Mouse (Mus musculus): Measurements from ENCODE around the gene Evx1.

Gene Evx1

DNA sequence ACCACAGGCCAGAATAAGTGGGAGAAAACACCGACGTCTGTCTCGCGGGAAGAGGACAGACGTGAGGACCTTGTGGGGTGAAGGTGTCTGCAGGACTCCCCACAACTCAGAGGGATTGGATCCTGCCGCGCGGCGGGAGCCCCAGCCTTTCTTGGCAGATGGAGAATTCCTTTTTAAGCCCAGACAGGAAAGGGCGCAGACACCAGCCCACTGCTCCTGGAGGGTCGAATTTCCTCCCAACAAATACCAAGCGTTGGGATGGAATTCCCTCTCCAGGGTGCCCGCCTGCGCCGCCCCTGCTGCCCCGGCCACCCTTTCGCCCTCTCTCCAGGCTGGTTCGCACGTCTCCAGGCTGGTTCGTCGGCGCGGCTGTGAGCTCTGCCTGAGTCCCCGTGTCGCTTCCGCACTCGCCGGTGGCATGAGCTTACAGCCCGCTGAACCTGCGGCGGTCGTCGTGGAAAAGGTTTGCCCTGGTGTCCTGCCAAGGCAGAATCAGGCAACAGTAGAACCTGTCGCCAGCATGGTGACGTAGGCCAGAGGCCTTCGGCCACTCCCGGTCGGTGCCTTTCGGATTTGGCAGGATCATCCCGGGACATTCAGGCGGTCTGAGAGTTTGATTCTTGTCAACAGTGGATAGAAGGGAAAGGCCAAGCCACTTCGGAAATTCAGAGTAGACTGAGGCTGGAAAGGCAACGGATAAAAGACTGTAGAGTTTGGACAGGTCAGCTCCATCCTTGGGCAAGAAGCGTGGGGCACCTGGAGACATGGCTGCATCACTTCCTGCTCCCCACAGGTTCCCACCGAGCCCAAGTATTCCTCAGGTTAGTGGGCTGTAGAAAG is 22.1 kb upstream of the Evx1 start:
- no peak for DNase-seq (ENCODE audit: low spot score in 2 of 2)

DNA sequence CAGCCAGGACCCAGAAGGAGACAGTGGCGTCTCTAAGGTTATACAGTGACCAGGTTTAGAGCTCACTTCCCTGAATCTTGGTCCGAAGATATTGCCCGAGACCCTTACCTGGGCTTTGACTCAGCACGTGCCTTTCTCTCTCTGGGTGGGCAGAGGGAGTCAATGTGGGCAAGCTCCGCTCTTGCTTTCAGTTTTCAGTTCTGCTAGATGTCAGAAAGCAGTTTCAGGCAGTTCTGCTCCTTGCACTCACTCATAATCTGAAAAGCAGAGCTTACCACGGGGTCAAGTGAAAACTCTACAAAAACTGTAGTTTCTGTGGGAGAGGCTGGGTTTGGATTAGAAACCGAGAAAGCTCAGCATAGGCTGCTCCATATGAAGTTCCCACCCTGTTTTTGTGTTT is 21.0 kb upstream of the Evx1 start:
- no peak for DNase-seq (ENCODE audit: low spot score in 2 of 2)

- DNase-seq (ENCODE audit: low spot score in 2 of 2): no peak
Measured at GRCm38 (mm10) chr6:52294616-52295015, 18.7 kb upstream of the Evx1 start.

GRCm38 (mm10) chr6:52298511-52298910 is 14.8 kb upstream of the Evx1 start:
- no peak for DNase-seq (ENCODE audit: low spot score in 2 of 2)

DNA sequence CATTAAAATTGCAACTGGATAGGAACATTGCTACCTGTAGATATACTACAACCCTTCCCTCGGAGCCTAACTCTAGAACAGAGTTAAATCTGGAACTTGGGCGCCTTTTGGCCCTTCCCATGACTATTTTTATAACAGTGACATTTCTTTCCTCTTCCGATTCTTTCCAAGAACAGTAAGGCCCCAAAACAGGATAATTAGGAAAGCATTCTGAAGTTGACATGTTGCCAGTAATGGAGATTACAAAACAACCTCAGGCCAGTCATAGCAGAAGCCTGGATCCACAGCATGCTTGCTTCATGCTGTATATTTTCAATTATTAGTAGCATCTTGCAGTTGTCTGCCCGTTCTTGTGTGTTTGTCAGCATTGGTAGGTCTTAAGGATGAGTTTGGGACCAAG is 12.5 kb upstream of the Evx1 start:
- no peak for DNase-seq (ENCODE audit: low spot score in 2 of 2)

DNA sequence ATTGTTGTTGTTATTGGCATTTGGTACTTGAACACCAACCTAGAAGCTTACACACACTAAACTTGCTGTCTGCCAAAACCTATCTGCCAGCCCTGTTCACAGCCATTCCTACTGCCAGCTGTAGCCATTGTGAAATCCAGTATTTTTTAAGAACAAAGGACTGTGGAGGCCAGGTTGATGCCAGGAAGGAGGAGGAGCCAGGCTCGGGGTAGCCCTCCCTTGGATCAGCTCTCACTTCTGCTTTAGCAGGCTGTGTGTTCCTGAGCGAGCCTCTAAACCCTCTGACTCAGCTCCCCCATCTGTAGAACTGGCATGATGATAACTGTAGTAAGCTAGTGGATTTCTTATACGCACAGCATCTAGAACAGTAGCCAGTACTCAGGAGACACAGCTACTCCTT is 9.9 kb upstream of the Evx1 start:
- no peak for DNase-seq (ENCODE audit: low spot score in 2 of 2)

GRCm38 (mm10) chr6:52305877-52306389 is 7.4 kb upstream of the Evx1 start:
- peak; percentile 57 to 64 for DNase-seq (ENCODE audit: low spot score in 2 of 2)

GRCm38 (mm10) chr6:52309766-52310165 is 3.5 kb upstream of the Evx1 start:
- DNase-seq (ENCODE audit: low spot score in 2 of 2): no peak

GRCm38 (mm10) chr6:52310366-52310765 is 2.9 kb upstream of the Evx1 start:
- no peak for DNase-seq (ENCODE audit: low spot score in 2 of 2)

DNA sequence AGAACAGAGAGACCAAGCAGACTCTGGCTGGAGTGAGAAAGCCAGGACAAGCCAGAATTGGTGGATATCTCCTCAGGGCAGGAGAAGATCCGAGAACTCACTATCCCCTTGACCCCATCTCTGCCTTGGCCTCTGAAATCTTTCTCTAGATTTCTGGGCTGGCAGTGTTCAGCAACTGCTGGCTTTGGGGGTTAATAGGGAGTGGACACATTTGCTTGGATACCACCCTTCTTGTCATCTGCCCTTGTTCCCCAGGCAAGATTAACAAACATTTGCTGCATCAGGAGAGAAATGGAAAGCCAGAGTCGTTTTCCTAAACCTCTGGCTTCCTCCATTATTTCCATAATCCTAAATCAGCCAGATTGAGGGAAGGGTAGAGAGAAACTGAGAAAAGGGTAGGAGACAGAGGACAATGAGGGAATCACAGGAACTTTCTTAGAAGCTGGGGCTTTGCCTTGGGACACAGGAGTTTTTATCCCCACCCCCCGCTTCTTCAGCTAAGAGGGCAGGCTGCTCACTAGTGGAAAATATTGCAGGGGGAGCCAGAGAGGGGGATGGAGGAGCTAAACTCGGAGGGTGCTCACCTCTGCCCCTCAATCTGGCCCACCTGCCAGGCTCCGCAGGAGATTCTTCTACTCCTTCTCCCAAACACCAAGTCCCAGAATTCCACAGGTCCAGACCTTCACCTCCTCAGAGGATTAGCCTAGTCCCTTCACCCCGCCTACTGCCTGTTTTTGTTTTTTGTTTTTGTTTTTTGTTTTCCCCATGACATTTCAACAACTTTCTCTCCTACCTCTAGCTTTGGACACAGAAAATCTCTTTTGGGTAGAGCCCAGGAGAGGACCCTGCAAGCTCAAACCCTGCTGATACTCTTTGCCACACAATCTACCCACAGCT is 1.4 kb upstream of the Evx1 start:
- DNase-seq (ENCODE audit: low spot score in 2 of 2): no peak

DNA sequence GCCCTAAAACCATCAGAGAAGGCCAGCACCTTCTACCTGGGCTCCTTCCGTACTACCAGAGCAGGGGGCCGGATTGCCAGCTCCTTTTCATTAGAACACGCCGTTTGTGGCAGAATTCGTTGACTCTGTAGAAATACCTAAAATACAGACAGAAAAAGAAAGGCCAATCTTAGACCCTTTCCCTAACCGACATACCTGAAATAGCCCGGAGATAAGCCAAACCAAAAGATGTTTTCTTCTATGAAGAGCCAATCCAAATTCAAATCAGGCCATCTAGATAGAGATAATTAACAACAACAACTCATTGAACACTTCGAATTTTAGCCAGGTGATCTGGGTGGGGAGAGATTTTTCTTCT is 761 bp upstream of the Evx1 start:
- DNase-seq (ENCODE audit: low spot score in 2 of 2): no peak

GRCm38 (mm10) chr6:52314304-52315100 is 1.2 kb downstream of the Evx1 start:
- no peak for DNase-seq (ENCODE audit: low spot score in 2 of 2)

GRCm38 (mm10) chr6:52315441-52316412 is 2.4 kb downstream of the Evx1 start:
- DNase-seq (ENCODE audit: low spot score in 2 of 2): no peak

DNA sequence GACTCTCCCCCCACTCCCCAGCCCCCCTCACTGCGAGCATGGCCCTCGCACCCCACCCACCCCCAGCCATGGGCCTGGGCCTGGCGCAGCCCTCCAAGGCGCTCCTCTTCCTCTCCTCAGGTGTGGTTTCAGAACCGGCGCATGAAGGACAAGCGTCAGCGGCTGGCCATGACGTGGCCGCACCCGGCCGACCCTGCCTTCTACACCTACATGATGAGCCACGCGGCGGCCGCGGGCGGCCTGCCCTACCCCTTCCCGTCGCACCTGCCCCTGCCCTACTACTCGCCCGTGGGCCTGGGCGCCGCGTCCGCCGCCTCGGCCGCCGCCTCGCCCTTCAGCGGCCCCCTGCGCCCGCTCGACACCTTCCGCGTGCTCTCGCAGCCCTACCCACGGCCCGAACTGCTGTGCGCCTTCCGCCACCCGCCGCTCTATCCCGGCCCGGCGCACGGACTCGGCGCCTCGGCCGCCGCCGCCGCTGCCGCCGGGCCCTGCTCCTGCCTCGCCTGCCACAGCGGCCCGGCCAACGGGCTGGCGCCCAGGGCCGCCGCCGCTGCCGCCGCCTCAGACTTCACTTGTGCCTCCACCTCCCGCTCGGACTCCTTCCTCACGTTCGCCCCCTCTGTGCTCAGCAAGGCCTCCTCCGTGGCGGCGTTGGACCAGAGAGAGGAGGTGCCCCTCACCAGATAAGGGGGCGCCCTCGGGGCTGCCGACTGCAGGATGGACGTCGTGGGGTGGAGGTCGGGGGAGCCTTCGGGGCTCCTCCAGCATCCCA is 3.3 kb downstream of the Evx1 start:
- peak; percentile 23 to 24 for DNase-seq (ENCODE audit: low spot score in 2 of 2)

DNA sequence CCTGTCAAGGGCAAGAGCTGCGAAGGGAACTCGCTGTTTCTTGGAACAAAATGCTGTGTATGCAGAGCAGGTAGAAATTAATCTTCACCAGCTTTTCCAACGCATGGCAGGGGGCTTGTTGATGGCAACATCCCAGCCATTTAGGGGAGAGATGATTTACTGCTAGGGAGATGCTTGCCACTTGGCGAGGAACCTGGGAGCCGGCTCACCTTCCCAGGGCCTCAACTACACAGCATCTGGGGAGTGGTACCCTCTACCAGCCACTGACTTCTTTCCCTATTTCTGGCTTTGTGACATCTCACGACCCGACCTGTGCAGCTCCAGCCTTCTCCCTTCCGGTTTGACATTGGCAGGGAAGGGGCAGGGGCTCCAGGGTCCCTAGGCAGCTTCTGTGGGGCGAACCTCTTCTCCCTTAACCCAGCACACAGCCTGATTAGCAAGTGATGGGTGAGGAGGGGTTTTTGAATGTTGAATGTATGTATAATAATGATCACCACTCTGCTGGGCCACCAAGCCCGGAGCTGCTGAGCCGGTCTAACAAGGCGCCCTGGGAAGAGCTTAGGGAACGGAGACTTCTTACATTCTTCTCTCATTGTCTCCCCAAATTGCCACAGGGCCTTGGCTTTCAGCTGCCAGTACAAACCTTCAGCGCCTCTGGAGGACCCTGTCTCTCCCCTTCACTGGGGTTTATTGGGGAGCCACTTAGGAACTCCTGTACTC is 4.3 kb downstream of the Evx1 start:
- no peak for DNase-seq (ENCODE audit: low spot score in 2 of 2)

GRCm38 (mm10) chr6:52318271-52318670 is 5.0 kb downstream of the Evx1 start:
- no peak for DNase-seq (ENCODE audit: low spot score in 2 of 2)

DNA sequence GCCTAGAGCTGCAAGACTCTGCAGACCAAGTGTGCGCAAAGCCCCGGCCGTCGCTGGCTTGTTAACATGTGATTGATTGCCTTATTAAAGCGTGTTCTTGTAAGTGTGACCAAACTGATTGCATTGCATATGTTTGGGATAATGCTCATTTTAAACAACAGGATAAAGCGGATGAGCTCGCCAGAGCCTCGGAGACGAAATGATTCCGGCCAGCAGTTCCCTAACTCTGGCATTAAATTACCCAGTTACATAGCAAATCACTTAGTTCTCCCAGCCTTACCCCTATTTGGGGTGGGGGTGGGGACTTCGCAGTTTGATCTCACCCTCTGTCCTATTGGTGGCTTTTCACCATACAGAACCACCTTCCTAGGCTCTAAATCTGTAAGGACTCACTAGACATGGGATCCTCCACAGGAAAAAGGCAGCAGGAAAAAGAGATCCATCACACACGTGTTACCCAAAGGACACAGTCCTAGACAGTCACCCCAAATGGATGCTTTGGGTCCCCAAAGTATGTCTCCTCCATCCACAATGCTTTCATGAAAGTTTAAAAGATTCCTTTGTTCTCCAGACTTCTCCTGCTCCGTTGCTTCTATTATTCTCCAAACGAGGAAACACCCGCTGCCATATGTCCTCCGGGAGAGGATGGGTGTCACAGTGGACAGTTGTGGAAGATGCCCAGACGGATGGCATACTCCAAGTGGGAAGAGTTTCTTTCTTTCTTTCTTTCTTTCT is 6.8 kb downstream of the Evx1 start:
- DNase-seq (ENCODE audit: low spot score in 2 of 2): no peak

DNA sequence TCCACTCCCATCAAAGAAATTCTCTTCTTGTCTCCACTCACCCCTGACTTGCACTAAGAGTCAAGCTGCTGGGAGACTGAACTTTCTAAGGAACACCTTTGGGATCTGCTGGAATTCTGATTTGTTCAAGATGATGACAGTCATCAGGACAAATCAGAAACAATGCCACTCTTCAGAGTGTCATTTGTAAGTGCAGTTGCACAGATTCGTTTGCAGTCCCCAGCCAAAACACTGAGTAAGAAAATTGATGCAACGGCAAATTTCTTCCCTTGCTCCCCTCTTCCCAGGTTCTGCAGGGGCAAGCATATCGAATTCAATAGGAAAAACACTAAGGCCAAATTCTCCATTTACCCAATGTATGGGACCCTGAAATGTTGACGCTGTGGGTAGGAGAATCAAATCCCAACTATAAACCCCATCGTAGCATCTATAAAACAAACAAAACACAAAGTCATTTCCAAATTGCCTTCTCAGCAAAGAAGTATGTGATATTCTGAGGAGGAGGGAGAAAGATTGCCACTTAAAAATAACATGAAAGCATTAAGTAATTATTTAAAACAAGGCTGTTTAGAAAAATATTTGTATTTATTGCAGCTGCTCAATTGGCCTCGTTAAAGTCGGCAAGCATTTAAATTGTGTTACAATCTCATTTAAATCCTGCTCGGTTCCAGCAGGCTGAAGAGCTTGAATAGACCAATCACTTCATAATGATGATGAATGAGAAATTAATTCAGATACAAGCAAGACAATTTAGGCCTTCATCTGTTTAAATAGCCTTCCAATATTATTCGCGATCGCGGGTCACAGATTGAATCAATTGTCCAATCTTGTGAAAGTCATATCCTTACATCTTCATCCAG is 7.9 kb downstream of the Evx1 start:
- no peak for DNase-seq (ENCODE audit: low spot score in 2 of 2)

Measured in natural killer cell, adult 2 months (primary cell).